Mouse (Mus musculus) Muller cell, postnatal 12 days (primary cell): ENCODE measurements around the gene Ltv1.
"Not testable (repeated sequence)": the region's sequence is repeated elsewhere in the genome, so short reads cannot be mapped to it uniquely, and the experiment has no call there.

ENCODE experiments used
- DNase-seq: peaks from one replicate; pipeline ENCODE4 v3.0.0-alpha.2; 2015; ENCODE audit errors: inconsistent ontology term

Ltv1 gene

DNA sequence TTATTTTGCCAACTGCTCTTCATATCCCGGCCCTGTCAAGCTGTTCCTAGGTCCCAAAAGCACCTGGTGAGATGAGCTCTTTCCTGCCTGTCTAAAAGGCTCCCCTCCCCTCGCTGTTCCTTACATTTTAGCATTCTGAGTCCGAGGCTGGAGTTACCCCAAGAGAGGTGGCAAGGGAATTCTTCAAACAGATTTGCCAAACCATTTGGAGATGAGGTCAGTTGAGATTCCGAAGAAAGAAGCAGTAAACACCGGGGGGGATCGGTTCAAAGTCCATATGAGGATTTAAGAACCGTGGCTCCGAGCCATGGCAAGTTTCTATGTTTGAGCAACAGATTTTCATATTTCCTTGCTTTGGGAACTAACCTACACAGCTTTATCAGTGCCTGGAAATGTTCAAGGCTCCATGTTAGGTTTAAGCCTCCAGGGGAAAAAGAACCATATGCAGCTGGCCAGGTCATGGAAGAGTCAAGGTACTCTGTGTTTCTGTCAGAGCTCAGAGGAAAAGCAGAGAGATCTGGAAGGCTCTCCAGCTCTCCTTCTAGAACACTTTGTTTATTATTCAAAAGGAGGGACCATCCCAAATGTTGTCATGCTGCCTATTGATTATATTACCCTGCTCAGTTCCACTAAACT, 4.0 kb upstream of the Ltv1 start:
- DNase-seq, result no peak

DNA sequence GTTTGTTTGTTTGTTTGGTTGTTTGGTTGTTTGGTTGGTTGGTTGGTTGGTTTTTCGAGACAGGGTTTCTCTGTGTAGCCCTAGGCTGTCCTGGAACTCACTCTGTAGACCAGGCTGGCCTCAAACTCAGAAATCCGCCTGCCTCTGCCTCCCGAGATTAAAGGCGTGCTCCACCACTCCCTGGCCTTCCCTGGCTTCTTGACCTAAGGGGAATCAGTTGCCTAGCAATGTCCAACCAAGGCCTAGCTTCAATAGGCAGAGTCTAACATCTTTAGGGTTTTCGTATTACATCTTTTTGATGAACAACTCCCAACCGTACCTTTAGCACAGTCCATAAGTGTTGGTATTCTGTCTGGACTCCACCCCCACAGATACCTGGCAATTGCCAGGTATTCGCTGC, 528 bp upstream of the Ltv1 start:
- not testable (repeated sequence) for DNase-seq

DNA sequence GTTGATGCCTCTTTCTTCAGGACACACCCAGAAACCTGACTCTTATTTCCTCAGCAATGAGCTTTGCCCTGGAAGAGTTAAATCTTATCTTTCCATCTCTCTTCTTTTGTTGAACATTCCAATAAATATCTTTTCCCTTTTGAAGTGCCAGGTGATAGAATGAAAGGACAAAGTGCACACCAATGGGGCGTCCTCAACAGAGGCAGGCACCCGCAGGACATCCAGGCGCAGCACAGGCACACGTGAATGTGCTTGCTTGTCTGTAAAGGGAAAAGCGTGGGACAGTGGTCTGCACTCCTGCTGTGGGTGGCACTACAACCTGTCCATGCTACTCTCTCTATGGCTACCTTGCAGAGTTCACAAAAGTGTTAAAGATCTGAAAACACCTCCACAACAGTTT, 3.1 kb downstream of the Ltv1 start:
- DNase-seq, result no peak

DNA sequence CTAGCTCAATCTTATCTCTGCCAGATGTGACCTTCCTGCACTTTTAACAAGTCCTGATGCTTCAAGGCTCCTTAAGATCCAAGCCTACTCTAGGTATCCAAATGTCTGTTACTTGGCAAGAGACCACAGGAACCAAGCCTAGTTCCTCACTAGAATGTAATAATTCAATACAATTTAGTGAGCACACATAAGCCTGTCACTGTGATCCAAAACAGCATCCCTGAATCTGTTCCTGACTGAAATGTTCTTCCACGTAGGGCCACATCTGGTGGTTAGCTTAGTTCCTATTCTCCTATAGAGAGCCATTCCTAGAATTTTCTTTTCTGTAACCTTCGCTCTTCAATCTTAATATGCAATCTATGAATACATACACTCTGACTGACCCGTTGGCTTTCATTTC, 6.2 kb downstream of the Ltv1 start:
- DNase-seq, result no peak

DNA sequence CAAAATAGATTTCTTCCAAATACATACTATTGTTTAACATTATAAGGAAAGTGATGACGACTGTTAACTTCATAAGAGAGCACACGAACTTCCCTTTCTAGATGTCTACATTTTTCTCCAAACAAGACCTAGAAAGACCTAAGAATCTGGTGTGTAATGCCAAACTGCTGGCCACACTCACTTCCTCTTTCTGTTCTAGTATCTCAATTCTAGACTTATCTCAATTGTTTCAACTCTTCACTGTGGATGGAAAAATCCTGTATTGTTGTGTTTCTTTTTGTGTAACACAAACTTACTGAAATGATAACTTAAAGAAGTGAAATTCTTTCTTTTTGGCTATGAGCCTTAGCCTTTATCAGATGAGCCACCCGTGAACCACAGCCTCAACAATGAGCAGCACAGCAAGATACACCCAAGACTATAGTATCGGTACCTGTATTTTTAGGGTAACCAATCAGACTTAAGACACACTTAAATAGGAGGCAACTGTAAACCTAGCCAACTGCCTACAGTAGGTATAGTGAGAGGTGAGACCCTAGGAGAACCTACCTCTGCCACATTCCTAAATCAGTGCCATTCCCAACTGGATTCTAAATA, 8.7 kb downstream of the Ltv1 start:
- DNase-seq, result no peak

DNA sequence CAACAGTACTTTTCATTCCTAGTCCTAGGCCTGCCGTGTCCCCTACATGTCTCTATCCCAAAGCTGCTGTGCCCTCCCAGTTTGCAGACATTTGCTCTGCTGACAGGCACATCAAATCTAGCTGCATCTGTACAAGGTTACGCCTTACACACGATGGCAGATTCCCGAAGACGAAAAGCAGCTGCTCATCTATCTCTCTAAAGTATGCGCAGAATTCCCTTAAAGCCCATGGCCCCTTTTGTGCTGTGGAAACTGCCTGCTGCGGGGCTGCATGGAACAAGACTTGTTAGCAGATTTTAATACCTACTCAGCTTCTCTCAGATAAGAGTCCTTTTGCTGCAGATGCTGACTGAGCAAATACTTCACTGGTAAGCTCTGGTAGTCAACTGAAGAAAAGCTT, 12.8 kb downstream of the Ltv1 start:
- no peak for DNase-seq

DNA sequence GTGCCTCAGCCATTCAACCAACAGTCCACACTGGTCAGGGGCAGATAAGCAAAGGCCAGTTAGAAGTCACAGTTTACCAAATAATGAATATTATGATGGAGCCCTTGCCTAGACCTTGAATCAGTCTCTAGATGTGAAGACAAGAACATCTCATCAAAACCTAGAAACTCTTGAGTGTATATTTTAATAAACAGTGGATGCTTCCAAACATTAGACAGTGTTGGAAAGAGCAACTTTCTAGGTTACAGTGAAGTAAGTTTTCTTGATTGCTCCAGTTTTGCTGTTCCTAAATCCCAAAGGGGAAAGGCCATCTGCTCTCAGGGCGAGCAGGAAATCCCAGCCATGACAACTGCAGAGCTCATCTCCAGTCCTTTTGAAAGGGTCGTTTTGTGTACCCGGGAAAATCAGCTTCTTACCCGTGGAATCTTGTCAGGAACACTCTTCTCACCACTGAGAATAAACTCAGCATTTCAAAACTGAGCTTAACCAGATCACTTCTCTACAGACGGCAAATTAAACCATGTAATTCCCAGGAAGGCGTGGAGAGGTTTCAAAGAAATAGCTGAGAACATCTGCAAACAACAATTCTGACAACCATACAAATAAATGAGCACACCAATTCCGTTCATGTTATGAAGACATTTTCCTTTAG, 14.9 kb downstream of the Ltv1 start, which contains the start of gene Zc2hc1b:
Gene Zc2hc1b, minus strand, starts transcription at position 51 of the 652 bp plus-strand sequence.
- no peak for DNase-seq

DNA sequence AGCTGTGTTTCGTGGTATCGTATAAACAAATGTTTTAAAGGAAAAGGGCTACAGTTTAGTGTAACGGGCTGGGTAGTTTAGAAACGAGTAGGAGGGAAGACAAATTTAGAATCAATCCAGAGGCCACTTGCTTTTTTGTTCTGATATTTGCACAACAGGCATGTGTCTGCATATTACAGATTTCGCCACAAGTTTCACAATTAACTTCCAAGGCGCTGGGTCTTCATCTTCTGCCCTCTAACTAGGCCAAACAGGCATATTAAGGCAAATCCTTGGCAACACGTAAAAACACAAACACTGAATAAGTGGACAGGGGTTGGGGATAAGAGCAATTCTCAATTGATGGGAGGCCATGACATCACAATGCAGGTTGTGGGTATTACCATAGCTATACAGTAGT, 17.1 kb downstream of the Ltv1 start:
- DNase-seq, result no peak

DNA sequence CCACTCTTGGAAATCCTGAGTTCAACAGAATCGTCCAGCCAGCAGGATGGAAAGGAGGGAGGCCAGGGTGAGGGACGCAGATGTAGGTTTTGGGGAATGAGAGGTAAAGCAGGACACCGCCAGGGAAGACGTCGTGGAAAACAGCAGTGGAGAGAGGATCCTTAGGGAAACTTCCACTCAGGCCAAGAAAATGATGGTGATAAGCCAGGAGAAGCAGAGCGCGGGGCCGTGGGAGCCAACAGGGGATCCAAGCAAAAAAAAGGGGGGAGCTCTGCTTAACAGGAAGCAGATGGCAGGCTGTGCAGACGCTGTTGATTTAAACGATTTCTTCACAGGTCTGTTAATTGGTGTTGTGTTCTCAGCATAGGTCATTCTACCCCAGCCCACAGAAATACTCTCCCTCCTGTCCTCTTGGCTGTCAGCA, 20.2 kb downstream of the Ltv1 start:
- no peak for DNase-seq

DNA sequence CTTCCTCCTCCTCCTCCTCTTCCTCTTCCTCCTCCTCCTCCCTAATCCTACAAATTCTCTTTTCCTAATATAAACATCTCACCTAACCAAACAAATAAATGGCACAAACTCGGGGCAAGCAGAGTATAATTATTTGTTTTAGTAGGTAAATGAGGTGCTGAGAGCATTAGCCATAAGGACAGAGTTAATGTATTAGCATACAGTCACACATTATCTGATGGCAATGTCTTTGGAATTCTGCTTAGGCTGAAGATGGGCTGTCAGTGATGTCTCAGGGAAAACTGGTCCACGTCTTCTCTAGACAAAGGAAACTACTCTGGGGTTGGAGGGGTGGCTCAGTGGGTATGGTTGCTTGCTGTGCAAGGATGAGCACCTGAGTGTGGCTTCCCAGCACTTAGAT, 21.5 kb downstream of the Ltv1 start:
- no peak for DNase-seq

DNA sequence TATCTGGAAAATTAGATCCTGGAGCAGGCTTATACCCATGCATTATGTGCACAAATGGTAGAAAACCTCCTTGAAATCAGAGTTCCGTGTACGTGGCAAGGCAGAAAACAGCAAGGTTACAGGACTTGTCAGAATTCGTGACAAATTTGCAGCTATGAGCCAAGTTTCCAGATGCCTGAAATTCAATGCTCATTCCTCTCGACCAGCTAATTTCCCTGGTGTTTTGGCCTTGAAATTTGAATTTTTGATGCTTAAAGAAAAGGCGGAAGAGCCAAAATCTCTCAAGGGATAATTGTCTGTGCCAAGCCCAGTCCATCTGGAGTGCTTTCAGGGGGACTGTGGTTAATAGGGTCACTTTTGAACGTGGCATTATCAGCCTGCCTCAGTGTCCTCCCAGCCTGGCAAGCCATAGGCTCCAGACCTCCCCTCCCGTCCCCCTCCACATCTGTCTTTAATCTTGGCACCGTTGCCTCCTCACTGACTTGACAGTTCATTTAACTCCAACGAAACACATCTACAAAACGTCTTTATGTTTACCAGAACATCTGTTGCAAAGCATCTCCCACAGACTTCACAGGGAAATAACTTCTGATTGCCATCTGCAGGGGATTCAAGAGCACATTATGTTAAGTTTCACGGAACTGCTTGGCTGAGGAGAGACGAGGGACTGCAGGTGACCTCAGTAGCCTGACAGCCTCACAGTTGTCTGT, 22.1 kb downstream of the Ltv1 start:
- peak; percentile 30 for DNase-seq

DNA sequence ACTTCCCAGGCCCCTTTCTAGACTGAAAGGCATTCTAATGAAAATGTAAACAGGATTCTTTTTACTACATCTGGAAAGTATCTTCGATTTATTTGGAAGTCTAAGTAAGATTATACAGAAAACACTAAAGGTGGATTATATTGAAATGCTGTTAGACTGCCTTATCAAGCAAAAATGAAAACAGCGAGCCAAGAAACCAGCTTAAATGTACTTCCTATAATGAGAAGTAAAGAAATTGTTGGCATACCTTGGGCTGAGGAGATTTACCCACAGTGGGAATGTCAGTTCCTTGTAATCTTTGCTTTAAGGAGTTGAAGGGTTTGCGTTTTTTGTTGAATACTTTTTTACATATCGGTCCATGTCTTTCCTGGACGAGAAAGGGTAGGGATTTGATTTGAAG, 24.5 kb downstream of the Ltv1 start:
- no peak for DNase-seq

DNA sequence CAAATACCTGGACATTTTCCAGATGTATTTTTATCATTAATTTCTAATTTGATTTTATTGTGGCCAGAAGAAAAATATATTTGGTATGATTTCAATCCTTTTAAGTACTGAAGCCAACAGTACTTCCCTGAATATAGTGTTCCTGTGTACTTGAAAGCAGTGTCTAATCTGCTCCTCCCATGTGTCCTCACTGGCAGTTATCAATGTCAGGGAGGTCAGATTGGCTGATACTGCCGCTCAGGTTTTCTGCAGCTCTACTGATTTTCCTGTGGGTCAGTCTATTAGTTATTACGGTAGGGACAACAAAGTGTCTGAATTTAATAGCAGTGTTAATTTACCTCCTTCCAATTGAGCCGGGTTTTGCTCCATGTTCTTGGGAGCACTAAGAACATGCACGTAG, 30.9 kb downstream of the Ltv1 start:
- no peak for DNase-seq

DNA sequence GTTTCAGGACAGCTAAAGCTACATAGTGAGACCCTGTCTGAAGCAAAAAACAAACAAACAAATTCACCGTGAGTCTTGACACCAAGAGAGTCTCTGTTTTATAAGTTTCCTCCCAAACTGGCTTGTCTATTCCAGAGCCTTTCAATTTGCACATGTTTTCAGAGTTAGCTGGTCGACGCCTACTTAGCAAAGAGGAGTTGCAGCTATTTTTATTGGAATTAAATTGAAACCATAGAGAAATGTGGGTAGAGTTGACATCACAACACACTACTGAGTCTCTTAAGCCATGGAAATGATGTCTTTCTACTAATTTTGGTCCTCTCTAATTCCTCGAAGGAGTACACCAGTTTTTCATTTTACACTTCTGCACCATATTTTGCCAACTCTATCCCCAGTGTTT, 32.1 kb downstream of the Ltv1 start:
- DNase-seq, result no peak

DNA sequence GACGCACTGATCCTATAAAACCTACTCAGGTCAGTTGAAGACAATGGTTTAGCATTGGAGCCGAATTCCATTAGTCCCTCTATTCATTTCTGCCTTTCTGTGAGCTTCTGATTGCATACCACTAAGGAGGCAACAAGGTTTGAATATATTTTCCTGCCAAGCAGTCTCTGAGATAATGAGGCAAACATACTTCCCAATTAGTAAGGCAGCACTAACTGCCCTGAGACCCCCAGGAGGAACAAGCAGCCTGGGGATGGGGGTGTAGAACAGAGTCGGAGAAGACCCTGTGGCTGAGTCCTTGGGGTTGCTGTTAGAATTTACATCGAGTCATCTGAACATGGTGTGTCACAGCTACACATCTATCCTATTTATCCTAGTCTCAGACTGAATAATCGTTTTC, 37.6 kb downstream of the Ltv1 start:
- DNase-seq, result no peak

DNA sequence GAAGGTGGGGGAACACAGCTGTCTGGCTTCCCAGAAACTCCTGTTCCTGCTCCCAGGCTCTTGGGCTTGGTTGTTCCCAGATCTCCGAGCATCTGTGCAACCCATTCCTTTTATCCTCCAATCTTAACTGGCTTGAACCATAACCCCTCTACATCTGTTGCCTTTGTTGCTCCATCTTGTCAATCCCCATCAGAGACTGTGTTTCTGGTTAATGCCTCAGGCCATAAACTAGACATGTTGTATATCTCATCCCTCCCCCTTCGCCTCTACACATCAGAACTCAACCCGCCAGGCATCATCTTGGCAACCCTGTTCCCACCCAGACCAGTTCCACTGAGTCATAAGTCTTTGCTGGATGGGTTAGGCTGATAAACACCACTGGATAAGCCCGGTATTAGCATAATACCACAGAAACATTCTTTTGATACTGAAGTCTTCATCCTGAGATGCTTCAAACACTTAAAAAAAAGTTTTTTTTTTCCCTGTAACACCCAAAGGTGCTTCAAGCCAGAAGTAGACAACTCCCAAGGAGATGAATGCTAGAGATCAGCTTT, 40.1 kb downstream of the Ltv1 start:
- DNase-seq, result no peak

DNA sequence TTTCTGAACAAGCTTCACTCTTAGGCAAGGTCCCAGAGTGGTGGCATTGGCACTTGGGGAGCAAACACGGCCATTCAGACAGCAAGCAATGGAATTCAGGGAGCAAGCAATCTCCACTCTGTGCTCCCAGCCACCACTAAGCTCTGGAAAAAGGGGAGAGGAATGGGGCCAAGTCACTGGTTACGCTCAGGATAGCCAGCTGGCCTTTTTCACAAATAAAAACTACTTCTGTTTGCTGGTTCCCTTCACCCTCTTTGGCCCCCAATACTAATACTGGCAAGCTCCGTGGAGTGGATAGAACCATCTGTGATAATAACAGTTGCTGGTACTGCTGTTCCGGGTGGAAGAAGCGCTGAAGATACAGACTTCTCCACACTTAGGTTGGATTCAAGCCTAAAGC, 41.6 kb downstream of the Ltv1 start:
- no peak for DNase-seq

DNA sequence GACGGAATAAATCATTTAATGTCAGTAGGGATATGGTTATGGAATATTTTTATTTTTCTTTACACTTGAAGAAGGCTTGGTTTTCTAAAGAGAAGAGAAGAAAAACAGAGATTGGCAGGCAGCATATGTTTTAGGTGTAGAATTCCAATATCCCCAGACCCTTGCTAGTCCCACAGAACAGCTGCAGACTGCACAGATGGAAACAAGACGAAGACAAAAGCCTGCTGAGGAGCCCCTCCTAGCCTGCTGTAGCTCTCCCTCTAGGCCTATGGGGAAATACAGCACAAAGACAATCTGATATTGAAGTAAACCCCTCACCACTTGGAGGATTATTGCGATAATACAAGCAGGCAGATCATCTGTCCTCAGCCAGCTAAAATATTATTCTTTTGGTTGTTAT, 42.5 kb downstream of the Ltv1 start:
- no peak for DNase-seq

DNA sequence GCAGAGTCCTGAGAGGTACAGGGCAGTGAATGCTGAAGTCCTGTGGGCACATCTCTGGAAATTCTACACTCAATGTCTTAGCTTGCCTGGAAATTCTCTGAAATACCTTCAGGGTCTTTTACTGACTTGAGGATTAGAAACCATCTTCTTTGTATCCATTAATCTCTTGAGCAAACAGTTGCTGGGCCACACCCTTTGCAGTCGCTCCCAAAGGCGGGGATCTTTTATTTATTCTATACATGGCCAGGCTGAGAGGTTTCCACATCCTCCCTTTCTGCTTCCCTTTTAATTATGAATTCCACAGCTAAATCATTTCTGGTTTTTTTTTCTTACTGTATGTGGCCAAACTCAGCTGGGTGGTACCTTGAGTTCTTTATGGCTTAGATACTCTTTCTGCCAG, 52.5 kb downstream of the Ltv1 start:
- DNase-seq, result no peak

DNA sequence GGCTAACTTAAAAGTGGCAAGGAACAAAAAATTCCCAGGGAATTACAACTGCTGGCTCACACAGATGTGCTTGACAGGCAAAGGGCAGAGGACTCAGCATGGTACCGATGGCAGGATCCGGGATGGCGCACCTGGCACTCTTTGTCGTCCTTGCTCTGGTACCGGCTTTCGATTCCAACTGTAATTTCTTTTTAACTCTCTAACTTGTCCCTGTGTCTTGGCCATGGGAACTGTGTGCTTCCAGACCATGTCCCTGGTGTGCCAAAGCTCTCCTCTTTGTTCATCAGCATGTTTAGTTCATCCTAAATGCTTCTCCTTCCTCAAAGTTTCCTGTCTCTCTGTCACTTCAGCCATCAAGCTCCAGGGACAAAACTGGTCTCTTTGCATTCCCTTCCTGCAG, 55.1 kb downstream of the Ltv1 start:
- DNase-seq, result no peak

DNA sequence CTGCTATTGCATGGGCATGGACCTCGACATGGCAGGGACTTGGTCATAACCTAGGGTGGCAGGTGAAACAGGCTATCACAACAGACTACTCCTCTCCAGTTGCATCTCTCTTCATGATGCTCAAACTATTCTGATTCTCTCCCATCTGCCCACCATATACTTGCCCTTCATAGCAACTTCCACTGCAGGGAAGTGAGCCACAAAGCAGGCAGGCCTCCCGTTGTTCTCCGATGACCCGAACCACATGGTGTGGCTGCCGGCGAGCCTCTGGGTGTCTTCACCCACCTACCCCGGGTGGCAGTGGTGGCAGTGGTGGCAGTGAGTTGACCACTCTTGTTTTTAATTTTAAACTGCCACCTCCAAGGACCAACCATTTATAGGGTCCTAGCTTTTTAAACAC, 57.2 kb downstream of the Ltv1 start:
- DNase-seq, result no peak

DNA sequence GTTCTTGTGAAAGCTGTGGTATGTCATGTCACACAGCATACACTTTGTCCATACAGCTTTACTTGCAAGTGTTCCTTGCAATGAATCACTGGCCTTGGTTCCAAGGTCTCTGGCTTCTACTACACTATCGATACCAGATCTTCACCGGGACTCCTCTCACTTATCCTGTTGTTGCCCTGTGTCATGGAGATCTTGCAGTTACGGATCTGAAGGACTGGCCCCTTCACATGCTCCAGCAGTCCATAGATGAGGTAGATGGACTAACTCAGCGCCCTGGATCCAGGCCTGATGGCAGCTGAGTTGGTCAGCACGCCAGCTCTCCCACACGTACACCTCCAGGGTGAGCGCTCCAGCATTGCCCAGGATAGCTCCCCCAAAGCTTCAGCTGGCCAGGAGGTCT, 57.7 kb downstream of the Ltv1 start:
- DNase-seq, result no peak

DNA sequence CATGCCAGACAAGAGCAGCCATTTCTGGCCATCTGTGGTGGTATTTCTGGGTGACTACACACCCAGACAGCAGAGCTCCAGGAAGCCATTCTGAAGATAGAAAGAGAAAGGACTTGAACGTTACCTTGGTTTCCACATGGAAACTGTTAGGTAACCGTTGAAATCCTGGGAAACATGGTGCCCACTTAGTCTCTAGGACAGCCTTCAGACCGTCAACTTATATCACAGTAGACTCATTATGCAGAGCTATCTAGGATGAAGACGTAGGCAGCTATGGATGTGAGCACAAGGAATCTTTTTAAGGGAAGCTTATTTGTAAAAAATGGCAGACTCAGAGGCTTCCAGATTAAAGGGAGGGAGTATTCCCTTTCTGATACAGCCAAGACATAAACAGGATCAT, 59.1 kb downstream of the Ltv1 start:
- DNase-seq, result no peak
